Mouse (Mus musculus) limb, embryonic 12.5 days (tissue): Measurements from ENCODE around the gene Fam196b. TPM values are rescaled to one million over a fixed set of nuclear protein-coding genes. Genes with fewer than 3 reads are reported as not detected.

Experiments used
- ATAC-seq: fragments of 200-750 bp; cut with Nextera tagmentation; 2 replicates; pipeline ENCODE4 v1.8.0; 2017; ENCODE audit warnings: low read depth, moderate TSS enrichment; ENCODE audit not compliant: insufficient number of reproducible peaks, insufficient read depth, low FRiP score, low TSS enrichment
- H3K27ac ChIP-seq: fragments of 300-500 bp; sonication (generic); 2 replicates; pipeline ENCODE4 v1.5.1; 2016; ENCODE audit warnings: mild to moderate bottlenecking, moderate library complexity
- H3K27me3 ChIP-seq: fragments of 300-500 bp; sonication (generic); 2 replicates; pipeline ENCODE4 v1.6.1; 2016; ENCODE audit warnings: mild to moderate bottlenecking, moderate library complexity
- H3K36me3 ChIP-seq: fragments of 300-500 bp; sonication (generic); 2 replicates; pipeline ENCODE4 v1.6.1; 2016; ENCODE audit warnings: mild to moderate bottlenecking, moderate library complexity
- H3K4me1 ChIP-seq: fragments of 300-500 bp; sonication (generic); replicated peaks from 2 replicates; pipeline ENCODE4 v1.6.1; 2016
- H3K4me2 ChIP-seq: fragments of 300-500 bp; sonication (generic); 2 replicates; pipeline ENCODE4 v1.6.1; 2016; ENCODE audit warnings: mild to moderate bottlenecking, moderate library complexity
- H3K4me3 ChIP-seq: fragments of 300-500 bp; sonication (generic); replicated peaks from 2 replicates; pipeline ENCODE4 v1.5.1; 2016; ENCODE audit warnings: mild to moderate bottlenecking
- H3K9ac ChIP-seq: fragments of 300-500 bp; sonication (generic); replicated peaks from 2 replicates; pipeline ENCODE4 v1.6.1; 2016; ENCODE audit warnings: mild to moderate bottlenecking, moderate library complexity
- H3K9me3 ChIP-seq: fragments of 300-500 bp; sonication (generic); 2 replicates; pipeline ENCODE4 v1.6.1; 2016; ENCODE audit warnings: mild to moderate bottlenecking, moderate library complexity
- WGBS: fragments of 180-500 bp; shearing (Covaris S2); methylation state at CpG from one replicate; pipeline ENCODE4 v1.1.7; 2016; 5-methylcytosine and 5-hydroxymethylcytosine counted together
- polyA plus RNA-seq: library from polyadenylated mRNA; unstranded; fragments of >200 nt; fragmentation: Nextera tagmentation; extraction: Ambion mirVana; gene quantifications from 2 replicates; pipeline ENCODE4 v1.2.1, GENCODE M21; 2016

Fam196b gene
- polyA plus RNA-seq, 1 experiment from 2014 or later = 1.2 TPM

DNA sequence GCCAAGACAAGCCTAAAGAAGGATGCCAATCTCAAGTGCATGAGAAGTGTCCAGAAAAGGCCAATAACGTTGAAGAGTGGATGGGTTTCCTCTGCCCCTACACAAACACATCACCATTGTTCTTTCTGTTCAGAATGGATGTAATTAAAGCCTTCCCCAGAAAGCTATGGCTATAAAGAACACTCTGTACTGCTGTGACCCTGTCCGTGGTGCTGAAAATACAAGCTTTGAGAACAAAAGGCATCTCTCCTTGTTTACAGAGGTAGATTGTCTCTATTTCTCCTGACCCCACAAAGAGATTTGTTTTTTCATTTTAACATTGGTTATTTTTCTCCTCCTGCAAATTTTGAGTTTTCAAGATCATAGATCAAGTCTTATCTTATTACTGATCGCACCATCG is 133.3 kb downstream of the Fam196b start:
- WGBS = 44% methylated on average over 4 of the region's 4 CpGs
- no peak overlapping the region for H3K9ac ChIP-seq
- H3K27ac ChIP-seq = no peak overlapping the region
- no peaks in the 10 kb centered on the region for H3K4me1 ChIP-seq
- no peaks in the 10 kb centered on the region for H3K36me3 ChIP-seq
- ATAC-seq = no peak
- no peak overlapping the region for H3K4me3 ChIP-seq
- no peaks in the 10 kb centered on the region for H3K27me3 ChIP-seq
- no peaks in the 10 kb centered on the region for H3K9me3 ChIP-seq
- H3K4me2 ChIP-seq = no peak overlapping the region

DNA sequence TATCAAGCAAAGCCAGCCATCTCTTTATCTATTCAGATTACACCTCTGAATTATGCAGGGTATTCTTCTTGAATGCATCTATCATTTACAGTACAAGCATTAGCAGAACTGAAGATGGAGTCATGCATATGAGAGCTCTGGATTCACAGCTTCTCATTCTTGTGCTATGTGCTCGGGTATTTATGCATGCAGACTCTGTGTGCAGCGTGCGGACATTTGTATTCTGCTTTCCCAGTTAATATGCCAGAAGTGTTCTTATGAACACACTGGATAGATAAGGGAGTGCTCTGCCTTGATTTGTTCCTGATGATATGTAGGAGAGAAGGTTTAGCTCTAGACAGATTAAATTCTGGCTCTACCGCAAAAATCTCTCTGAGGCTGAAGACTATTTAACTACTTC is 135.3 kb downstream of the Fam196b start:
- Histone ChIP-seq H3K27ac (no peak overlapping the region), H3K9me3 (no peaks in the 10 kb centered on the region), H3K36me3 (no peaks in the 10 kb centered on the region), H3K4me2 (no peak overlapping the region), H3K9ac (no peak overlapping the region), H3K27me3 (no peaks in the 10 kb centered on the region), H3K4me3 (no peak overlapping the region), H3K4me1 (no peaks in the 10 kb centered on the region)
- ATAC-seq = no peak
- WGBS = 92% methylated on average over 4 of the region's 4 CpGs

DNA sequence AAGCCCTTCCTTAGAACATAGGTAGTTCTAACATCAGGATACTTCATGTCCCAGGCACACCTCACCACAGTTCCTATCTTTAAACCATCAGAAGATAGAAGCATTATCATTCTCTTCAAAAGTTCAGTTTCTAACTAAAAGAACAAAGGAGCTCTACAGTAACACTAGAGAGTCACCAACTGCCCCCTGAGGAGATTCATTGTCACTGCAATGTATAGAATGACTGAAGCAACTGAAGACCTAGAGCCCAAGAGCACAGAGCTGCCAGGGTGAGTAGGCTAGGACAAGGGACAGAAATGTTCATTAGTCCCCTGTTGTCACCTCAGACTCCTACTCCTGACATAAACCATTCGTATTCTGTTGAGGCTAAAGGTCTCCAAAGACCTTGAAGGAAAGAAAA is 152.4 kb downstream of the Fam196b start:
- Histone ChIP-seq H3K4me3 (no peak overlapping the region), H3K4me2 (no peak overlapping the region), H3K27ac (no peak overlapping the region), H3K9ac (no peak overlapping the region), H3K27me3 (no peaks in the 10 kb centered on the region), H3K4me1 (no peaks in the 10 kb centered on the region), H3K36me3 (no peaks in the 10 kb centered on the region), H3K9me3 (no peaks in the 10 kb centered on the region)
- 64% methylated on average over 1 of the region's 1 CpGs for WGBS
- ATAC-seq = no peak

DNA sequence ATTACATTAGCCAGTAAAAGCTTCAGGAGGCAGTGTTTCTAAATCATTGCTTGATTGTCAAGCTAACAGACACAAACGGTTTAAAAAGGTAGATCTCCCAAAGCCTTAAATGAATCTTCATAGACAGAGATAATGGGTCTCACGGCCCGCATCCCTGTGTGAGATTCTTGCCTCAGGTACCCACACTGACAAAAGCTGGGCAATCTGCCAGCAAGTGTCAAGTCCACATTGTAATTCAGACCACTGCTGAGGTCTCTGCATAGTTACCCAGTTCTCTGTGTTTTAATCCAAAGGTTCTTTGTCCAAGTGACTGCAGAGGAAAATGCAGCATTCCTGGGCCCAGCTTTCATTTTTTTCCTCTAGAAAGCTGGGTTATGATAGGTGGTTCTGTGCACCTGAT is 153.9 kb downstream of the Fam196b start:
- no peaks in the 10 kb centered on the region for H3K9me3 ChIP-seq
- H3K4me3 ChIP-seq = no peak overlapping the region
- WGBS = 72% methylated on average over 3 of the region's 3 CpGs
- H3K36me3 ChIP-seq = no peaks in the 10 kb centered on the region
- H3K9ac ChIP-seq = no peak overlapping the region
- no peaks in the 10 kb centered on the region for H3K4me1 ChIP-seq
- H3K4me2 ChIP-seq = no peak overlapping the region
- H3K27ac ChIP-seq = no peak overlapping the region
- ATAC-seq = no peak
- no peaks in the 10 kb centered on the region for H3K27me3 ChIP-seq

DNA sequence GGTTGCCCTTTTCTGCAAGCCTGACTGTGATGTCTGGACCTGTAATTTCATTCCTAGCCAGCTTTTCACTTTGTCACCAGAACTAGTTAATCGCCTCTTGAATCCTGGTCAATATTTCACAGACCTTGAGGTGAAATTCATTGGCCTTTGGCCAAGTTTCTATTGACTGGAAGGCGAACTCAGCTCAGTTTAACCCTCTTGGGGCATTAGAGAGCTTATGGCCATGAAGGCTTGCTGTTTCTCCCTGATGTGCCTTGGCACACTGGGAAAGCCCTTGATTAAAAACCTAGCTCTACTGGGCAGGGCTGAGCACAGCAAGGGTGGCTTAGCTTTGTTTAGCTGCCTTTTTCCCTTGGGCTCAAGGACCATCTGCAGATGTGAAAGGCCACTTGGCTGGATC is 155.2 kb downstream of the Fam196b start:
- no peaks in the 10 kb centered on the region for H3K36me3 ChIP-seq
- WGBS = 74% methylated on average over 2 of the region's 2 CpGs
- H3K4me1 ChIP-seq = no peaks in the 10 kb centered on the region
- no peak overlapping the region for H3K4me2 ChIP-seq
- no peak overlapping the region for H3K4me3 ChIP-seq
- no peaks in the 10 kb centered on the region for H3K9me3 ChIP-seq
- no peak for ATAC-seq
- no peak overlapping the region for H3K27ac ChIP-seq
- H3K27me3 ChIP-seq = no peaks in the 10 kb centered on the region
- H3K9ac ChIP-seq = no peak overlapping the region

Other genes starting within 250 kb of the Fam196b start
- gene 4930469K13Rik, start 216.3 kb upstream of the Fam196b start, polyA plus RNA-seq = not detected in 2 replicates
- gene Foxi1, start 106.7 kb upstream of the Fam196b start, polyA plus RNA-seq = not detected in 2 replicates